20 mouse cellular contexts compared by ENCODE assay signal in the genomic region with DNA sequence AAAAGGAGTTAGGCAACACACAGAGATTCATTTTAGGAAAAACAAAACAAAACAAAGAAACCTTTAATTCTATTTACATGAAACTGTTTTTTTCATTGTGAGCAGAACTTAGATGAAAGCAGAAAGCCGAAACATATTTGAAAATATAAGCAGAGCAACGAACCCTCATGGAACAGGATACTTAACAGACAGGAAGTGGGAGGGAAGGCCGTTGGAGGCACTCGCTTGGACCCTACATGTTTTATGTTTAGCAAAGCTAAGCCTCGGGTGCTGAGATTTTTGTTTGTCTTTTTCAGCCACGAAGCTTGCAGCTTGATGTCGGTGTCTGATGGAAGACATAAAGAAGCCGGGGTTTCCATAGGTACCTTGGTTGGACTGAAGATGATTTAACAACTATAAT.
DNase-seq lines count a peak whose midpoint lies in the region; ATAC-seq and TF ChIP-seq lines count a peak whose summit lies in the region.
"Had no signal": no experiment of that assay in that cellular context is flagged by ENCODE, and none has a peak within 500 bp of the region (broad histone marks: within the 10 kb centered on the region; RNA-seq: fewer than 3 reads in every experiment).

No protein-coding gene starts in this region.

- no peak for TF ChIP-seq CTCF in brain, embryonic 14.5 days (IDR thresholded peaks at IDR 0.05; ENCODE audit: borderline replicate concordance, extremely low read depth, insufficient read depth, insufficient read length)

- 15% methylated on average over 8 of the region's 8 CpGs for WGBS in kidney, embryonic 14.5 days

- 0 out of 2 replicates have a peak overlapping the region, but pooled peaks have one; percentile 4 for H3K9ac ChIP-seq in kidney, embryonic 14.5 days (ENCODE audit: low read depth, low read length)
- H3K9ac ChIP-seq: embryonic facial prominence, embryonic 15.5 days; heart, embryonic 13.5 days had no signal

- TF ChIP-seq POLR2A in brain, embryonic 14.5 days (IDR thresholded peaks at IDR 0.05; ENCODE audit: borderline replicate concordance, extremely low read depth, insufficient read depth, insufficient read length, poor library complexity, severe bottlenecking): no peak

- H3K4me1 ChIP-seq in kidney, embryonic 14.5 days (ENCODE audit: control insufficient read depth, insufficient read depth, low read length): peaks cover 21% of the 10 kb centered on the region
- H3K4me1 ChIP-seq: forebrain, embryonic 10.5 days had no signal

- H3K27me3 ChIP-seq in kidney, embryonic 14.5 days (ENCODE audit: control insufficient read depth, insufficient read depth, low read length): no peaks in the 10 kb centered on the region
- H3K27me3 ChIP-seq: embryonic facial prominence, embryonic 15.5 days; heart, embryonic 13.5 days had no signal

- ATAC-seq in kidney, embryonic 14.5 days (ENCODE audit: low FRiP score, low TSS enrichment): no peak
- ATAC-seq: forebrain, embryonic 14.5 days; hindbrain, postnatal 0 days had no signal

- no peak overlapping the region for H3K4me2 ChIP-seq in kidney, embryonic 14.5 days (replicated peaks; ENCODE audit: low read depth, low read length)
- H3K4me2 ChIP-seq: embryonic facial prominence, embryonic 15.5 days had no signal

- no peaks in the 10 kb centered on the region for H3K9me3 ChIP-seq in kidney, embryonic 14.5 days (ENCODE audit: control insufficient read depth, low read length)
- H3K9me3 ChIP-seq: embryonic facial prominence, embryonic 15.5 days; forebrain, embryonic 10.5 days; heart, embryonic 13.5 days had no signal

- H3K4me3 ChIP-seq in kidney, embryonic 14.5 days (ENCODE audit: low read length): no peak overlapping the region
- H3K4me3 ChIP-seq: embryonic facial prominence, embryonic 15.5 days; erythroblast, embryonic 14.5 days; forebrain, embryonic 10.5 days; gastrocnemius, adult 2 months; heart, embryonic 13.5 days had no signal

- peak overlapping the region; percentile 63; the same call in 1 of the 2 replicates for H3K27ac ChIP-seq in kidney, embryonic 14.5 days (ENCODE audit: low read depth, low read length)
- H3K27ac ChIP-seq: embryonic facial prominence, embryonic 15.5 days; forebrain, embryonic 10.5 days; gastrocnemius, adult 2 months; hindbrain, postnatal 0 days had no signal

- no peaks in the 10 kb centered on the region for H3K36me3 ChIP-seq in kidney, embryonic 14.5 days (ENCODE audit: control insufficient read depth, insufficient read depth, low read length)
- H3K36me3 ChIP-seq: embryonic facial prominence, embryonic 15.5 days; forebrain, embryonic 10.5 days; heart, embryonic 13.5 days had no signal

- DNase-seq in embryo, embryonic 11 days: peak; percentile 14
- no peak for DNase-seq in embryo, embryonic 10.5 days (ENCODE audit: low spot score)
- DNase-seq in kidney, postnatal 10 days: no peak
- DNase-seq in kidney, postnatal 14 days: peak; percentile 4
- no peak for DNase-seq in kidney, adult 8-10 months
- DNase-seq in brain, embryonic 14.5 days (ENCODE audit: low read depth): peak; percentile 29
- no peak for DNase-seq in cerebellum, adult 18-20 months
- DNase-seq: cerebellum, adult 11-12 months; cerebellum, adult 9-11 months; cerebellum, postnatal 36 days; gastrocnemius, adult 2 months; gastrocnemius, postnatal 25 days; heart, postnatal 36 days had no signal

Comparison
In these comparisons a context has a peak if more than half of its experiments do, and no peak if none do; other contexts are left out.
1. DNase-seq: peak in embryo, embryonic 11 days (single experiment), kidney, postnatal 14 days (single experiment) and brain, embryonic 14.5 days (single experiment); none in embryo, embryonic 10.5 days (single experiment), kidney, postnatal 10 days (single experiment), kidney, adult 8-10 months (0 of 2) and cerebellum, adult 18-20 months (0 of 2).